Mouse (Mus musculus) urinary bladder, postnatal 14 days (tissue): ENCODE data around the gene Klk7.
A peak's percentile ranks its signal among the peaks of the same experiment; 100 is the strongest.

Source experiments
- DNase-seq: peaks from one replicate; pipeline ENCODE4 v3.0.0; 2021; ENCODE audit warnings: low spot score

The Klk7 gene

GRCm38 (mm10) chr7:43797333-43797769 is 13.7 kb upstream of the Klk7 start, which contains the start of gene Klk8:
Gene Klk8 (plus strand): TSS chr7:43797577.
- peak; percentile 56 for DNase-seq

GRCm38 (mm10) chr7:43797844-43798462 is 13.1 kb upstream of the Klk7 start:
- DNase-seq, result no peak

- DNase-seq, result no peak
These were observed 11.2 kb upstream of the Klk7 start for GRCm38 (mm10) chr7:43799876-43800275.

- DNase-seq, result no peak
These were observed 4.1 kb downstream of the Klk7 start for GRCm38 (mm10) chr7:43815211-43815610.

- no peak for DNase-seq
These were observed 5.7 kb downstream of the Klk7 start for GRCm38 (mm10) chr7:43816746-43817145.

GRCm38 (mm10) chr7:43821581-43821980 is 10.5 kb downstream of the Klk7 start:
- no peak for DNase-seq

- no peak for DNase-seq
These were observed 13.1 kb downstream of the Klk7 start, which contains the start of gene Klk6 for GRCm38 (mm10) chr7:43824199-43824598. Gene Klk6 (plus strand): TSS chr7:43824499.

GRCm38 (mm10) chr7:43826056-43826455 is 15.0 kb downstream of the Klk7 start:
- no peak for DNase-seq

GRCm38 (mm10) chr7:43827706-43828105 is 16.6 kb downstream of the Klk7 start:
- no peak for DNase-seq

- no peak for DNase-seq
These were observed 17.9 kb downstream of the Klk7 start for GRCm38 (mm10) chr7:43829006-43829405.

- no peak for DNase-seq
These were observed 30.6 kb downstream of the Klk7 start, which contains the start of gene Klk5 for GRCm38 (mm10) chr7:43841701-43842100. Gene Klk5 (plus strand): TSS chr7:43841971.

GRCm38 (mm10) chr7:43843801-43844200 is 32.7 kb downstream of the Klk7 start:
- no peak for DNase-seq

- no peak for DNase-seq
These were observed 40.5 kb downstream of the Klk7 start for GRCm38 (mm10) chr7:43851616-43852015.

GRCm38 (mm10) chr7:43854642-43855380 is 43.7 kb downstream of the Klk7 start:
- peak; percentile 16 for DNase-seq

- no peak for DNase-seq
These were observed 44.6 kb downstream of the Klk7 start for GRCm38 (mm10) chr7:43855709-43856108.

GRCm38 (mm10) chr7:43856307-43856706 is 45.2 kb downstream of the Klk7 start:
- DNase-seq, result no peak

- no peak for DNase-seq
These were observed 46.4 kb downstream of the Klk7 start for GRCm38 (mm10) chr7:43857501-43857900.

GRCm38 (mm10) chr7:43860411-43860810 is 49.3 kb downstream of the Klk7 start:
- no peak for DNase-seq
